ENCODE assay signal across 22 mouse cellular contexts in genomic region chr3:148561211-148561610, GRCm38 (mm10).
"Had no signal": no experiment of that assay in that cellular context is flagged by ENCODE, and none has a peak within 500 bp of the region (broad histone marks: within the 10 kb centered on the region; RNA-seq: fewer than 3 reads in every experiment).

No protein-coding gene starts in this region.

- H3K4me1 ChIP-seq: limb, embryonic 12.5 days; liver, embryonic 12.5 days; liver, embryonic 15.5 days; lung, embryonic 15.5 days; megakaryocyte, embryonic 14.5 days; midbrain, embryonic 12.5 days; midbrain, embryonic 15.5 days; neural tube, embryonic 13.5 days; stomach, embryonic 15.5 days had no signal

- H3K27me3 ChIP-seq: limb, embryonic 12.5 days; liver, embryonic 12.5 days; liver, embryonic 15.5 days; lung, embryonic 15.5 days; megakaryocyte, embryonic 14.5 days; midbrain, embryonic 12.5 days; midbrain, embryonic 15.5 days; neural tube, embryonic 13.5 days; stomach, embryonic 15.5 days had no signal

- H3K27ac ChIP-seq: kidney, postnatal 0 days; left cerebral cortex, adult 2 months; limb, embryonic 12.5 days; liver, embryonic 12.5 days; liver, embryonic 15.5 days; lung, embryonic 15.5 days; midbrain, embryonic 12.5 days; midbrain, embryonic 15.5 days; neural tube, embryonic 13.5 days; stomach, embryonic 15.5 days had no signal

- H3K9me3 ChIP-seq: limb, embryonic 12.5 days; liver, embryonic 12.5 days; liver, embryonic 15.5 days; lung, embryonic 15.5 days; megakaryocyte, embryonic 14.5 days; midbrain, embryonic 12.5 days; midbrain, embryonic 15.5 days; neural tube, embryonic 13.5 days; stomach, embryonic 15.5 days had no signal

- H3K9ac ChIP-seq: limb, embryonic 12.5 days; liver, embryonic 12.5 days; liver, embryonic 15.5 days; lung, embryonic 15.5 days; midbrain, embryonic 12.5 days; midbrain, embryonic 15.5 days; neural tube, embryonic 13.5 days; stomach, embryonic 15.5 days had no signal

- H3K36me3 ChIP-seq: limb, embryonic 12.5 days; liver, embryonic 12.5 days; liver, embryonic 15.5 days; lung, embryonic 15.5 days; midbrain, embryonic 12.5 days; midbrain, embryonic 15.5 days; neural tube, embryonic 13.5 days; stomach, embryonic 15.5 days had no signal

- DNase-seq: kidney, adult 2 months; kidney, postnatal 25 days; layer of hippocampus, postnatal 36 days; liver; lung, adult 18-20 months; lung, postnatal 10 days; lung, postnatal 36 days; retina, postnatal 1 day; right cerebral cortex, postnatal 25 days; spleen, adult 18-20 months; thymus, postnatal 25 days had no signal

- H3K4me2 ChIP-seq: limb, embryonic 12.5 days; liver, embryonic 12.5 days; liver, embryonic 15.5 days; lung, embryonic 15.5 days; midbrain, embryonic 12.5 days; midbrain, embryonic 15.5 days; neural tube, embryonic 13.5 days; stomach, embryonic 15.5 days had no signal

- ATAC-seq: liver, embryonic 12.5 days; midbrain, embryonic 15.5 days had no signal

- H3K4me3 ChIP-seq: left cerebral cortex, adult 2 months; limb, embryonic 12.5 days; liver, embryonic 12.5 days; liver, embryonic 15.5 days; lung, embryonic 15.5 days; megakaryocyte, embryonic 14.5 days; midbrain, embryonic 12.5 days; midbrain, embryonic 15.5 days; neural tube, embryonic 13.5 days; stomach, embryonic 15.5 days had no signal
